Mouse (Mus musculus): ENCODE measurements around the gene Fam173a. TPM values are rescaled to one million over a fixed set of nuclear protein-coding genes. Genes with fewer than 3 reads are reported as not detected.
A peak's percentile ranks its signal among the peaks of the same experiment; 100 is the strongest.

The Fam173a gene
- polyA plus RNA-seq, 1 experiment from 2014 or later = 91.8 TPM

- Histone ChIP-seq H3K4me1 (ENCODE audit: control insufficient read depth, insufficient read depth, low read length) (peaks cover 31% of the 10 kb centered on the region), H3K4me2 (ENCODE audit: low read length) (peak overlapping the region; percentile 87), H3K4me3 (ENCODE audit: low read depth, low read length) (peak overlapping the region; percentile 58), H3K27ac (ENCODE audit: low read length) (no peak overlapping the region), H3K9me3 (replicated peaks; ENCODE audit: control insufficient read depth, low read length, poor library complexity, severe bottlenecking) (no peaks in the 10 kb centered on the region), H3K27me3 (ENCODE audit: control insufficient read depth, insufficient read depth, low read depth, low read length) (no peaks in the 10 kb centered on the region), H3K9ac (ENCODE audit: low read depth, low read length) (peak overlapping the region; percentile 77), H3K36me3 (ENCODE audit: control insufficient read depth, insufficient read depth, low read length) (peaks cover 14% of the 10 kb centered on the region)
- ATAC-seq = no peak
- 76% methylated on average over 17 of the region's 17 CpGs for WGBS
These were observed 31.9 kb upstream of the Fam173a start for GRCm38 (mm10) chr17:25824362-25825142.

- Histone ChIP-seq H3K36me3 (ENCODE audit: control insufficient read depth, insufficient read depth, low read length) (peaks cover 20% of the 10 kb centered on the region), H3K4me3 (ENCODE audit: low read depth, low read length) (peak within 1 kb of the TSS; percentile 58), H3K4me1 (ENCODE audit: control insufficient read depth, insufficient read depth, low read length) (peaks cover 29% of the 10 kb centered on the region), H3K27me3 (ENCODE audit: control insufficient read depth, insufficient read depth, low read depth, low read length) (peaks cover 4% of the 10 kb centered on the region), H3K9ac (ENCODE audit: low read depth, low read length) (peak within 1 kb of the TSS; percentile 77), H3K4me2 (ENCODE audit: low read length) (peak within 1 kb of the TSS; percentile 87), H3K9me3 (replicated peaks; ENCODE audit: control insufficient read depth, low read length, poor library complexity, severe bottlenecking) (no peaks in the 10 kb centered on the region), H3K27ac (ENCODE audit: low read length) (peak within 1 kb of the TSS; percentile 83)
- peak; percentile 73 for ATAC-seq
- under 1% methylated on average over 18 of the region's 18 CpGs for WGBS
These were observed 30.8 kb upstream of the Fam173a start, which contains the start of gene Wdr24 for GRCm38 (mm10) chr17:25823452-25823851. Wdr24 (plus strand) TSS chr17:25823627.

GRCm38 (mm10) chr17:25818851-25819780 is 26.4 kb upstream of the Fam173a start:
- ATAC-seq = no peak
- H3K36me3 ChIP-seq (ENCODE audit: control insufficient read depth, insufficient read depth, low read length) = peaks cover 27% of the 10 kb centered on the region
- H3K4me1 ChIP-seq (ENCODE audit: control insufficient read depth, insufficient read depth, low read length) = peaks cover 5% of the 10 kb centered on the region
- H3K27me3 ChIP-seq (ENCODE audit: control insufficient read depth, insufficient read depth, low read depth, low read length) = peaks cover 11% of the 10 kb centered on the region
- H3K4me2 ChIP-seq (ENCODE audit: low read length) = no peak overlapping the region
- 12% methylated on average over 46 of the region's 46 CpGs for WGBS
- H3K9ac ChIP-seq (ENCODE audit: low read depth, low read length) = peak overlapping the region; percentile 20; the same call in 1 of the 2 replicates
- H3K27ac ChIP-seq (ENCODE audit: low read length) = no peak overlapping the region
- H3K4me3 ChIP-seq (ENCODE audit: low read depth, low read length) = no peak overlapping the region
- no peaks in the 10 kb centered on the region for H3K9me3 ChIP-seq (replicated peaks; ENCODE audit: control insufficient read depth, low read length, poor library complexity, severe bottlenecking)

GRCm38 (mm10) chr17:25817662-25818061 is 25.0 kb upstream of the Fam173a start:
- H3K9ac ChIP-seq (ENCODE audit: low read depth, low read length) = no peak overlapping the region
- H3K4me2 ChIP-seq (ENCODE audit: low read length) = no peak overlapping the region
- 90% methylated on average over 11 of the region's 11 CpGs for WGBS
- no peaks in the 10 kb centered on the region for H3K9me3 ChIP-seq (replicated peaks; ENCODE audit: control insufficient read depth, low read length, poor library complexity, severe bottlenecking)
- H3K4me3 ChIP-seq (ENCODE audit: low read depth, low read length) = no peak overlapping the region
- H3K4me1 ChIP-seq (ENCODE audit: control insufficient read depth, insufficient read depth, low read length) = peaks cover 9% of the 10 kb centered on the region
- no peak for ATAC-seq
- peaks cover 11% of the 10 kb centered on the region for H3K27me3 ChIP-seq (ENCODE audit: control insufficient read depth, insufficient read depth, low read depth, low read length)
- no peak overlapping the region for H3K27ac ChIP-seq (ENCODE audit: low read length)
- peaks cover 27% of the 10 kb centered on the region for H3K36me3 ChIP-seq (ENCODE audit: control insufficient read depth, insufficient read depth, low read length)

GRCm38 (mm10) chr17:25813471-25813870 is 20.8 kb upstream of the Fam173a start:
- Histone ChIP-seq H3K4me1 (ENCODE audit: control insufficient read depth, insufficient read depth, low read length) (peaks cover 30% of the 10 kb centered on the region), H3K4me3 (ENCODE audit: low read depth, low read length) (peak overlapping the region; percentile 13; the same call in 1 of the 2 replicates), H3K27ac (ENCODE audit: low read length) (no peak overlapping the region), H3K4me2 (ENCODE audit: low read length) (peak overlapping the region; percentile 39), H3K36me3 (ENCODE audit: control insufficient read depth, insufficient read depth, low read length) (peaks cover 15% of the 10 kb centered on the region), H3K9ac (ENCODE audit: low read depth, low read length) (peak overlapping the region; percentile 63), H3K9me3 (replicated peaks; ENCODE audit: control insufficient read depth, low read length, poor library complexity, severe bottlenecking) (no peaks in the 10 kb centered on the region), H3K27me3 (ENCODE audit: control insufficient read depth, insufficient read depth, low read depth, low read length) (peaks cover 8% of the 10 kb centered on the region)
- 2% methylated on average over 20 of the region's 20 CpGs for WGBS
- no peak for ATAC-seq

- Histone ChIP-seq H3K4me3 (ENCODE audit: low read depth, low read length) (peak overlapping the region; percentile 93; the same call in 1 of the 2 replicates), H3K27me3 (ENCODE audit: control insufficient read depth, insufficient read depth, low read depth, low read length) (no peaks in the 10 kb centered on the region), H3K27ac (ENCODE audit: low read length) (no peak overlapping the region), H3K36me3 (ENCODE audit: control insufficient read depth, insufficient read depth, low read length) (no peaks in the 10 kb centered on the region), H3K9ac (ENCODE audit: low read depth, low read length) (peak overlapping the region; percentile 98; the same call in 1 of the 2 replicates), H3K4me1 (ENCODE audit: control insufficient read depth, insufficient read depth, low read length) (peaks cover 36% of the 10 kb centered on the region), H3K4me2 (ENCODE audit: low read length) (peak overlapping the region; percentile 100), H3K9me3 (replicated peaks; ENCODE audit: control insufficient read depth, low read length, poor library complexity, severe bottlenecking) (no peaks in the 10 kb centered on the region)
- no peak for ATAC-seq
- 74% methylated on average over 4 of the region's 4 CpGs for WGBS
These were observed 18.2 kb upstream of the Fam173a start for GRCm38 (mm10) chr17:25810890-25811289.

- Histone ChIP-seq H3K9ac (ENCODE audit: low read depth, low read length) (peak overlapping the region; percentile 98), H3K27ac (ENCODE audit: low read length) (peak overlapping the region; percentile 99), H3K36me3 (ENCODE audit: control insufficient read depth, insufficient read depth, low read length) (no peaks in the 10 kb centered on the region), H3K27me3 (ENCODE audit: control insufficient read depth, insufficient read depth, low read depth, low read length) (no peaks in the 10 kb centered on the region), H3K4me1 (ENCODE audit: control insufficient read depth, insufficient read depth, low read length) (peaks cover 36% of the 10 kb centered on the region), H3K4me2 (ENCODE audit: low read length) (peak overlapping the region; percentile 100), H3K9me3 (replicated peaks; ENCODE audit: control insufficient read depth, low read length, poor library complexity, severe bottlenecking) (no peaks in the 10 kb centered on the region), H3K4me3 (ENCODE audit: low read depth, low read length) (peak overlapping the region; percentile 93)
- peak; percentile 52 for ATAC-seq
- WGBS = 2% methylated on average over 24 of the region's 25 CpGs
These were observed 17.1 kb upstream of the Fam173a start for GRCm38 (mm10) chr17:25809606-25810340.

- peaks cover 36% of the 10 kb centered on the region for H3K4me1 ChIP-seq (ENCODE audit: control insufficient read depth, insufficient read depth, low read length)
- under 1% methylated on average over 84 of the region's 100 CpGs for WGBS
These were observed 16.3 kb upstream of the Fam173a start, which contains the start of gene Fbxl16 for GRCm38 (mm10) chr17:25808789-25809605. Fbxl16 (plus strand) TSS chr17:25809085.

More at GRCm38 (mm10) chr17:25808789-25809605, 16.3 kb upstream of the Fam173a start, which contains the start of gene Fbxl16:
- H3K27me3 ChIP-seq (ENCODE audit: control insufficient read depth, insufficient read depth, low read depth, low read length) = no peaks in the 10 kb centered on the region
- no peaks in the 10 kb centered on the region for H3K9me3 ChIP-seq (replicated peaks; ENCODE audit: control insufficient read depth, low read length, poor library complexity, severe bottlenecking)
- peak within 1 kb of the TSS; percentile 100 for H3K4me2 ChIP-seq (ENCODE audit: low read length)
- peak within 1 kb of the TSS; percentile 93 for H3K4me3 ChIP-seq (ENCODE audit: low read depth, low read length)
- ATAC-seq = peak; percentile 85
- H3K9ac ChIP-seq (ENCODE audit: low read depth, low read length) = peak within 1 kb of the TSS; percentile 98
- H3K27ac ChIP-seq (ENCODE audit: low read length) = peak within 1 kb of the TSS; percentile 99
- H3K36me3 ChIP-seq (ENCODE audit: control insufficient read depth, insufficient read depth, low read length) = no peaks in the 10 kb centered on the region

All from midbrain, embryonic 16.5 days (tissue).